Mouse (Mus musculus): ENCODE measurements around the gene Acer1.
A peak's percentile ranks its signal among the peaks of the same experiment; 100 is the strongest.

DNA sequence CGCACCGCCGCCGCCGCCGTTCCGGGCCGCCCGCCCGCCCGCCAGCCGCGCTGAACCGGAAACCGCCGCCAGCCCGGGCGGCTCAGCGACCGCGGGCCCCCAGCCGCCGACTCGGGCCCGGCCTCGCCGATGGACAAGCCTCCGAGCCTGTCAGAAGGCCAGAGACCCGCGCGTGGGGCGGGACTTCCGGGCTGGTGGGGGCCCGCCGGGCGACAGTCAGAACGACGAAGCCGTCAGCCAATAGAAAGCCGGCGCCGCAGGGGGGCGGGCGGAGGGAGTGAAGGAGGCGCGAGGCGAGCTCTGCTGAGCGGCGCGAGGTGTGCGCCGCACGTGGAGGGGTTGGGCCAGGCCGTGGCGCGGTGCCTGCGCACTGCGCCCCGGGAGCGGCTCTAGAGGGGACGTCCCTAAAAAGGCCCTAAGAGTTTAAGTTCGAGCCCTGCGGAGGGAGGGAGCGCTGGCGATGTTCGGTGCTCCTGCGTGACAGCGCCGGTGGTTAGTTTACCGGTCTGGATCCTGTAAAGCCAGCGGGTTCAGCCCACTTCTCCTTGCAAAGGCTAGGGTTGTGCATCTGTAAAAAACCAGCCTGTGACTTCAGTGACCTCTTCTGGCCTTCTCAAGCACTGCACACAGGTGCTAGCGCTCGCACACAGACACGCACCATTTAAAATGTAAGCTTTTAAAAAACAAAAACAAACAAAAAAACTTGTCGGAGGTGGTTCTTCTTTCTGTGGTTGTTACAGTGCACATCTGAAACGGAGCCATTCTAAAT lies 46.4 kb downstream of the Acer1 start, which contains the start of gene Mllt1:
- TF ChIP-seq POLR2A (IDR thresholded peaks at IDR 0.05; ENCODE audit: borderline replicate concordance, control insufficient read depth, low read depth, low read length) (no peak), CTCF (IDR thresholded peaks at IDR 0.05; ENCODE audit: control insufficient read depth, insufficient read depth, low read length) (peak; percentile 32; the same call in 1 of the 2 replicates)
